Mouse (Mus musculus) stomach, embryonic 16.5 days (tissue): ENCODE measurements around the gene Gpbar1. TPM values are rescaled to one million over a fixed set of nuclear protein-coding genes. Genes with fewer than 3 reads are reported as not detected.

Experiments
- ATAC-seq: fragments of 200-750 bp; cut with Nextera tagmentation; 2 replicates; pipeline ENCODE4 v1.8.0; 2017; ENCODE audit warnings: moderate number of reproducible peaks, moderate TSS enrichment; ENCODE audit not compliant: insufficient read depth, low FRiP score
- H3K27ac ChIP-seq: fragments of 300-500 bp; sonication (generic); 2 replicates; pipeline ENCODE4 v1.5.1; 2014; ENCODE audit warnings: low read length
- H3K27me3 ChIP-seq: fragments of 300-500 bp; sonication (generic); 2 replicates; pipeline ENCODE4 v1.6.1; 2014; ENCODE audit warnings: low read length, control low read depth, mixed read lengths; ENCODE audit not compliant: control insufficient read depth, insufficient read depth
- H3K36me3 ChIP-seq: fragments of 300-500 bp; sonication (generic); 2 replicates; pipeline ENCODE4 v1.6.1; 2014; ENCODE audit warnings: low read length; ENCODE audit not compliant: control insufficient read depth, insufficient read depth
- H3K4me1 ChIP-seq: fragments of 300-500 bp; sonication (generic); 2 replicates; pipeline ENCODE4 v1.6.1; 2014; ENCODE audit warnings: low read length, control low read depth, mixed read lengths; ENCODE audit not compliant: control insufficient read depth, insufficient read depth
- H3K4me2 ChIP-seq: fragments of 300-500 bp; sonication (generic); 2 replicates; pipeline ENCODE4 v1.6.1; 2014; ENCODE audit warnings: low read depth, low read length, mixed read lengths
- H3K4me3 ChIP-seq: fragments of 300-500 bp; sonication (generic); replicated peaks from 2 replicates; pipeline ENCODE4 v1.5.1; 2014; ENCODE audit warnings: mild to moderate bottlenecking, low read length
- H3K9ac ChIP-seq: fragments of 300-500 bp; sonication (generic); 2 replicates; pipeline ENCODE4 v1.6.1; 2014; ENCODE audit warnings: low read length
- H3K9me3 ChIP-seq: fragments of 300-500 bp; sonication (generic); replicated peaks from 2 replicates; pipeline ENCODE4 v1.6.1; 2016; ENCODE audit warnings: low read length, control low read depth; ENCODE audit not compliant: control insufficient read depth
- WGBS: fragments of 180-500 bp; shearing (Covaris S2); extraction: QIAGEN DNeasy Blood & Tissue Kit; methylation state at CpG from one replicate; pipeline ENCODE4 v1.1.7; 2014; 5-methylcytosine and 5-hydroxymethylcytosine counted together
- polyA plus RNA-seq: library from polyadenylated mRNA; unstranded; fragments of >200 nt; fragmentation: Nextera tagmentation; extraction: Ambion mirVana; gene quantifications from 2 replicates; pipeline ENCODE4 v1.2.1, GENCODE M21; 2015

Gpbar1 gene
- polyA plus RNA-seq, 1 experiment from 2014 or later: 1.0 TPM

DNA sequence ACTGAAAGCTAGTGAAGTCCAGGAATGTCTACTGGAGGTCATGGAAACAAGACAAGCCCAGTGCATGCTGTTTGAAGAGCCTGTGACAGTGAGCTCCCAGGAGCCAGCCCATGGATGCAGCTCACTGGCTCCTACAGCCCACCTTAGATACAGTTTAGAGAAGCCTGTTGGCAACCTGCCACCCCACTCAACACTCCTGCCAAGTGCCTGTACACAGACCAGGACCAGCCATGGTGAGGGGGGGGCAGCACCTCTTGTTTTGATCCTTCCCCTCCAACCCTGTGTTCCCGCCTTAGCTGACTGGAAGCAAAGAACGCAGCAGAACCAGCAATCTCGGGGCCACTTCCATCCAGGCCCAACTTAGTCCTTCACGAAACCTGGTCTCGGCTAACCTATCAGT, 11.8 kb downstream of the Gpbar1 start:
- Histone ChIP-seq H3K4me1 (peaks cover 51% of the 10 kb centered on the region), H3K4me3 (no peak overlapping the region), H3K4me2 (no peak overlapping the region), H3K9ac (no peak overlapping the region), H3K27me3 (no peaks in the 10 kb centered on the region), H3K27ac (0 out of 2 replicates have a peak overlapping the region, but pooled peaks have one; percentile 38), H3K36me3 (peaks cover 14% of the 10 kb centered on the region), H3K9me3 (no peaks in the 10 kb centered on the region)
- ATAC-seq: peak; percentile 22; the same call in 1 of the 2 replicates
- WGBS: 71% methylated on average over 5 of the region's 5 CpGs

DNA sequence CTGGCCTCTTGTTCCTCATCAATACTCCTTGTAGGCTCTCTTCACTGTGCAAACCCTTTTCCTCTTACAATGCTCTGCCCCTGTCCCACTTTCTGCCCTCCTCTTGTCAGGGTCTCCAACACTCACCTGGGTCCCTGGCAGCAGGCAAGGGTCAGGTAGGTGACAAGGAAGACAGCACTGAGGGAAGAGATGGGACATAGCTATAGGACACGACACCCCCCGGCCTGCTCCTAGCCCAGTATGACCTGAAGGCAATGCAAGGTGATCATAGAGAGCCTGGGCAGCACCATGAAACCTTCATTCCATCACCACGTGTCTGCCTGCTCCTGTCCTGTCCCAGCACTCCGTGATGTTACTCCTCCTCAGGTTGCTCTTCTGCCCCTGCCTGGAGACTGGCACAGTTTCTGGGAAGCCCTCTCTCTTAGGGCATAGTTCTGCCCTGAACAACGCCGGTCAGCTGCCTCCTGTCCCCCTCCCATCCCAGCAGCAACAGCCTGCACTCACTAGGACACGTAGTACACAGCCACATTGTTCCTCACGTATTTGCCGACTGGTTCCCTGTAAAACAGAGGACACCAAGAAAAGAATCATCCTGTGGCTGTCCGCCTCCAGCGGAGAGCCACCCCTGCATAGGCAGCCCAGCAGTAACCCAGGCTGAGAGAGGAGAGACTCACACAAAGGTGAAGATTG, 14.1 kb downstream of the Gpbar1 start:
- peaks cover 14% of the 10 kb centered on the region for H3K36me3 ChIP-seq
- 88% methylated on average over 11 of the region's 11 CpGs for WGBS
- peaks cover 59% of the 10 kb centered on the region for H3K4me1 ChIP-seq
- ATAC-seq: no peak
- H3K9me3 ChIP-seq: no peaks in the 10 kb centered on the region
- no peak overlapping the region for H3K4me3 ChIP-seq
- no peaks in the 10 kb centered on the region for H3K27me3 ChIP-seq
- no peak overlapping the region for H3K4me2 ChIP-seq
- no peak overlapping the region for H3K27ac ChIP-seq
- H3K9ac ChIP-seq: no peak overlapping the region

DNA sequence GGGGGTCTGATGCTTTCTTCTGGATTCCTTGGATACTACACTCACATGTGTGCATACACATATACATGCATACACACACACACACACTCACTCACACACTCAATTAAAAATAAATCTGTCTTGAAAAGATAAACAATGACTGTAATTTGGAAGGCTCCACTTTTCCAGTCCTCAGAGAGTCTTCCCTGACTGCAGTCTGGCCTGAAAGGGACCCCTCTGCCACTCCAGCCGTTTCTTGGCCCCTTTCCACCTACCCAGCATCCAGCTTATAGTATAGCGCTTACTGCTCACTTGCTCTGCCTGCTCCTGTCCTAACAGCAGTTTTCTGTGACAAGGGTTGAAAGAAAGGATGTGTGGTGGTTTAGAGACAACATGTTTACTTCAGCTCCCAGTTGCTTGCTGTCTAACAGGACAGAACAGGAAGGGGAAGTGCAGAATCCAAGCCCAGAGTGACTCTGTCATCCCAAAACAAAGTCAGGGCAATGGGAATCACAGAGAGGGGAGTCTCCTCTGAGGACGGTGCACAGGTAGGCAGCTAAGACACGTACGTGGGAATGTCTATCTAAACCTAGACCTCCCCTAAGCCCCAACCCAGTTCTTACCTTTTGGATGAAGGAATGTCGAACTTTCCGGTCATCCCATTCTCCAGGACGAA, 15.1 kb downstream of the Gpbar1 start:
- Histone ChIP-seq H3K27ac (peak overlapping the region; percentile 46), H3K4me1 (peaks cover 66% of the 10 kb centered on the region), H3K9me3 (no peaks in the 10 kb centered on the region), H3K9ac (no peak overlapping the region), H3K27me3 (no peaks in the 10 kb centered on the region), H3K4me2 (no peak overlapping the region), H3K4me3 (no peak overlapping the region), H3K36me3 (peaks cover 14% of the 10 kb centered on the region)
- 77% methylated on average over 8 of the region's 8 CpGs for WGBS
- ATAC-seq: no peak

DNA sequence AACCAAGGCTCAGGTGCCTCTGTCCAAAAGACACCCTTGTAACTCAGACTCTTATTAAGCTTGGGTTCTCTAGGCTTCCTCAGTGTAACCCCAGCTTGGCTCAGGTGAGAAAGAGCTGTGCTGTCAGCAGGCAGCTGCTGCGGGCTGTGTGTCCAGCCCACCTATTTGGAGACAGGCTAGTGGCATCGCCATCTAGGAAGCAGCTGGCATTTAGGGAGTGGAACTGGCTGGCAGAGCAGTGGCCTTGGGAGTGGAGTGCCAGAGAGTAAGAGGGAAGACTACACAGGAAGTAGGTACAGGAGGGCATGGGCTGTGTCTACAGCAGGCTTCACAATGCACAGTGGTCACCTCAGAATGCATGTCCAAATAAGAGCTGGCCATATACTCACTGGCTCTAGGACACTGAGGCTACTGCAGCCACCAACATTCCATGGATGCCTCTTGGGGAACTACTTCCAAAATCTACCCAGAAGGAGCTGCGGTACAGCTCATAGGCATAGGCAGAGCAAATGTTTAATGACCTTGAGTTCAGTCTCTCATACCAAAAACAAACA, 15.8 kb downstream of the Gpbar1 start:
- Histone ChIP-seq H3K27me3 (no peaks in the 10 kb centered on the region), H3K4me3 (no peak overlapping the region), H3K36me3 (peaks cover 14% of the 10 kb centered on the region), H3K4me1 (peaks cover 68% of the 10 kb centered on the region), H3K27ac (peak overlapping the region; percentile 46), H3K9ac (no peak overlapping the region), H3K9me3 (no peaks in the 10 kb centered on the region), H3K4me2 (no peak overlapping the region)
- WGBS: 81% methylated on average over 3 of the region's 3 CpGs
- ATAC-seq: no peak

DNA sequence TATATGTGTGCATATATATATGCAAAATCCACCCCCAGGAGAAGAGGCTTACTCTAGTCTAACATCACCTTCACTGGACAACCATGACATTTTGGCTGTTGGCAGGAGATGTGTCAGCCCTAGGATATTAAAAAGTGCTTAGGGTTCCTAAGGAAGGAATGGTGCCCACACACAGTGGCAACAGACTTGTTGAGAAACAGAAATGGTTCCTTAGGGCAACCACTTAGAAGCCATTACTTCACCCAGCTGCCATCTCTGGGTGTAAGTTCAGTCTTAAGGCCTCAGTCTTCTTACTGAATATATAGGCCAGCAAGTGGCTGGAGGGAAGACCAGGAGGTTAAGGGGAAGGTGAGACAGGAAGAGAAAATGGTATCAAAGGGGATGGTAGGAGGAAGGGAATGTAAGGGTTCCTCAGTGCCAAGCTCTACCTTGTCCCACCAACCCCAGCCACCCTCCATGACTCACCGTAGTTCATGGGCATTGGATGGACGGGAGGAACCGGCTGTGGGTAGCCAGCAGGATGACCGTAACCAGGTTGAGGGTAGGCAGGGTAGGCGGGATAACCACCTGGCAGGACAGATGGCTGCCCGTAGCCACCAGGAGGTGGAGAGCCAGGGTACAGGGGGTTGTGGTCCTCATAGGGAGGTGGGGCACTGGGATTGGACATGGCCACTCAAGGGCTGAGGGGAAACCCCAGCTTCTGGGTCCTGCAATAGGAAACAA, 16.5 kb downstream of the Gpbar1 start:
- 78% methylated on average over 6 of the region's 6 CpGs for WGBS
- peaks cover 69% of the 10 kb centered on the region for H3K4me1 ChIP-seq
- H3K27ac ChIP-seq: peak overlapping the region; percentile 100
- H3K36me3 ChIP-seq: peaks cover 14% of the 10 kb centered on the region
- ATAC-seq: no peak
- peak overlapping the region; percentile 59 for H3K4me2 ChIP-seq
- H3K9ac ChIP-seq: peak overlapping the region; percentile 70
- no peak overlapping the region for H3K4me3 ChIP-seq
- no peaks in the 10 kb centered on the region for H3K27me3 ChIP-seq
- H3K9me3 ChIP-seq: no peaks in the 10 kb centered on the region

DNA sequence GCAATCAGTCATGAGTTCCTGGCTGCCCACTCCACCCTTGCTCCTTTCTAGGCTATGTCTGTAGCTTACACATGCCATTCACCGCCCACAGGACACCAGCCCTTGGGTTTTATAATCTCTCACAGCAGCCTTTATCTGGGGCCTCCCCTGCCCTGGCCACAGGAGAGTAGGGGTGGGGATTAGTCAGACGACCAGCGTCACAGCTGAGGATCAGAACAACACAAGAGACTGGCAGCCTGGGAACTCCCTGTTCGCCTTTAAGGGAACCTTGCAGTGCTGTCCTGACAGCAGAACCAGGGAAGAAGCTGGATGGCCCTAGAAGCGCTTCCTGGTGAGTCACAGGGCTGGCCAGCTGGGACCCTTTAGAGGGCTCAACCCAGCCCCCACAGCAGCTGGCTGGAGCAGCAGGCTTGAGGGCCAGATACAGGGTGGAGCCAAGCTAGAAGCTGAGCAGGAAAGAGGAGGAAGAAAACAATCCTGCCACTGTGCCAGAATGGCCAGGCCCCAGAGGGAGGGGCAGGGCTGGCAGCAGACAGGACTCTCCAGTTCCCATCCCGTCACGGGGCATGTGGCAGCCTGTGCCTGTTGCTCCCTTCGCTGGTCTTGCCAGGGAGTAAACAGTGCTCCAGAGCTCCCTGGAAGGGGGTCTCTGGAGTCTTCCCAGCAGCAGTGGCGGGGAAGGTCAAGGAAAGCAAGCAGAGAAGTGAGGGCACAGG, 17.3 kb downstream of the Gpbar1 start:
- Histone ChIP-seq H3K27me3 (no peaks in the 10 kb centered on the region), H3K4me2 (peak overlapping the region; percentile 59), H3K9me3 (no peaks in the 10 kb centered on the region), H3K36me3 (peaks cover 10% of the 10 kb centered on the region), H3K27ac (peak overlapping the region; percentile 100), H3K4me1 (peaks cover 67% of the 10 kb centered on the region), H3K9ac (peak overlapping the region; percentile 70), H3K4me3 (peak overlapping the region; percentile 29)
- peak; percentile 90 for ATAC-seq
- WGBS: 3% methylated on average over 9 of the region's 9 CpGs

DNA sequence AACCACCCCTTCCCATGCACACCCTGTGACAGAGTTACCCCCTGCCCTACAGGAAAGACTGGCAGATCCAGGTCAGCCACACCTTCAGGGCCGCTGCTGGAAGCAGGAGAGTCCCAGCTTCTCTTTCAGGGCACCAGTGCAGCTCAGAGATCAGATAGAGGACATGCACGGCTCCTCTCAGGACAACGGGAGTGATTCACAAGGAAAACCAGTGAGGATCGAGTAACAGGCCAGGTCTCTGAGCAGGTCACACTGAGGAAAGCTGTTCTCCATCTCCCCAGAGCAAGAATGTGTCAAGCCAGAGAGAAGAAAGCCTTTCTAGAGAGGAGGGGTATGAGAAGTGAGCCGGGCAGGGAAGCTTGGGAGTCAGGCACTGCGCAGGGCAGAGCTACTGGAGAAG, 18.1 kb downstream of the Gpbar1 start:
- Histone ChIP-seq H3K27me3 (no peaks in the 10 kb centered on the region), H3K27ac (peak overlapping the region; percentile 100), H3K36me3 (peaks cover 7% of the 10 kb centered on the region; the same call in 1 of the 2 replicates), H3K4me1 (peaks cover 75% of the 10 kb centered on the region), H3K4me3 (peak overlapping the region; percentile 29), H3K9ac (peak overlapping the region; percentile 70), H3K9me3 (no peaks in the 10 kb centered on the region), H3K4me2 (peak overlapping the region; percentile 59)
- ATAC-seq: peak; percentile 19; the same call in 1 of the 2 replicates
- WGBS: 12% methylated on average over 6 of the region's 6 CpGs

DNA sequence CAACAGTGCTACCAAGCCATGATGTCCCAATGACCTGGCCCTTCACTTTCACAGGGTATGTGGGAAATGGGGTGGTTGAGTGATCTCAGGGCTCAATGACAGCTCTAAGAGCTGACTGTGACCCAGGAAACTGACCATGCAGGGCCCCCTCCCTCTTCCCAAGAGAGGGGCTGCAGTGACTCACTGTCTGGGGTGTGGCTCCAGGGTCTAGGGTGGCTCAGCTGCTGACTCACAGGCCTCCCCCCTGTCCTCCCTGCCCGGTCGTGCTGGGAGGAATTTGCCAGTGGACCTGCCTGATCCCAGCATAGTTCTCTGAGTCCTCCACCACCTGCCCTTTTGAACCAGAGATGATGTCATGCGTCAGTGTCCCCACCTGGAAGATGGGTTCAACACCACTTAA, 18.9 kb downstream of the Gpbar1 start:
- WGBS: 29% methylated on average over 3 of the region's 3 CpGs
- H3K4me1 ChIP-seq: peaks cover 83% of the 10 kb centered on the region
- no peak overlapping the region; the same call in 1 of the 2 replicates for H3K4me3 ChIP-seq
- no peak for ATAC-seq
- no peaks in the 10 kb centered on the region for H3K9me3 ChIP-seq
- no peaks in the 10 kb centered on the region for H3K27me3 ChIP-seq
- peak overlapping the region; percentile 59 for H3K4me2 ChIP-seq
- H3K36me3 ChIP-seq: peaks cover 6% of the 10 kb centered on the region; the same call in 1 of the 2 replicates
- H3K9ac ChIP-seq: peak overlapping the region; percentile 70
- peak overlapping the region; percentile 100 for H3K27ac ChIP-seq
